Mouse (Mus musculus): ENCODE measurements at regions not wholly inside any gene's neighbourhood (a gene's known extent, or its start where the extent isn't known, plus 50 kb on each side); places are given as distances from the start of the nearest gene placed in this dataset.

GRCm38 (mm10) chr4:10697225-10697836 is 177.0 kb upstream of the 2610301B20Rik start:
- Histone ChIP-seq H3K4me1 (ENCODE audit: control insufficient read depth in 2 of 2, insufficient read depth in 2 of 2, low read length in 2 of 2, poor library complexity in 1 of 2) (no peaks in the 10 kb centered on the region; a peak in 1 of 4 replicates), H3K27ac (ENCODE audit: insufficient read depth, low read depth, low read length, poor library complexity, severe bottlenecking) (no peak overlapping the region), H3K9me3 (ENCODE audit: control insufficient read depth, insufficient read depth, low read depth, low read length) (no peaks in the 10 kb centered on the region), H3K4me3 (ENCODE audit: insufficient read depth in 1 of 2, low read depth in 1 of 2, low read length in 2 of 2, poor library complexity in 1 of 2, severe bottlenecking in 1 of 2) (no peak overlapping the region), H3K9ac (ENCODE audit: insufficient read depth, low read depth, low read length, poor library complexity, severe bottlenecking) (no peak overlapping the region), H3K36me3 (ENCODE audit: control insufficient read depth, insufficient read depth, low read length, poor library complexity, severe bottlenecking) (no peaks in the 10 kb centered on the region)
- TF ChIP-seq ZC3H11A (IDR thresholded peaks at IDR 0.05; ENCODE audit: borderline replicate concordance, low read depth, low read length) (no peak), HCFC1 (IDR thresholded peaks at IDR 0.05; ENCODE audit: borderline replicate concordance, insufficient read depth, low read length) (no peak), CHD2 (IDR thresholded peaks at IDR 0.05; ENCODE audit: low read depth, low read length) (no peak), MAFK (IDR thresholded peaks at IDR 0.05; ENCODE audit: insufficient read depth, low read depth, low read length) (no peak), ZNF384 (IDR thresholded peaks at IDR 0.05; ENCODE audit: low read depth, low read length) (no peak)
- in situ Hi-C loops (cut with MboI; ENCODE audit: low sequenced_read_pairs in 2 of 2, unreplicated experiment in 2 of 2), result no loop called here
- no peak for DNase-seq (ENCODE audit: low read depth, low spot score)

DNA sequence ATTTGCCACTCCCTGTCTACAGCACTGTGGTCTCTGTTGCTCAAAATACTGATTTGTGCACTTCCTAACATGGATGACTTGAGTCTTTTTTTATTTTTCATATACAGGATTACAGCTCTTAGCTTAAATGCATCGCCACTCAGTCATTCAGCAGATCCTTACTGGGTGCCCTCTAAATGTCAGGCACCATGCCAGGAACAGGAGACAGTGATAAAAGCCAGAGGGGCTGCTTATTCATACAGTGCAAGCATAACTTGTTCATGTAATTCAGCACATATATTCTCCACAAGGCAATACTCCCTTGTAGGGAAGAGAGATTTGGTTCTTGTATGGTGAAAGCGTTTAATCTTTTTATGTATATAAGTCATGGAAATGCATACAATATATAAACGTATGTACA is 175.7 kb upstream of the 2610301B20Rik start:
- Histone ChIP-seq H3K4me1 (ENCODE audit: control insufficient read depth in 2 of 2, insufficient read depth in 2 of 2, low read length in 2 of 2, poor library complexity in 1 of 2) (no peaks in the 10 kb centered on the region; a peak in 1 of 4 replicates), H3K4me3 (ENCODE audit: insufficient read depth in 1 of 2, low read depth in 1 of 2, low read length in 2 of 2, poor library complexity in 1 of 2, severe bottlenecking in 1 of 2) (no peak overlapping the region), H3K36me3 (ENCODE audit: control insufficient read depth, insufficient read depth, low read length, poor library complexity, severe bottlenecking) (no peaks in the 10 kb centered on the region), H3K9ac (ENCODE audit: insufficient read depth, low read depth, low read length, poor library complexity, severe bottlenecking) (no peak overlapping the region), H3K27ac (ENCODE audit: insufficient read depth, low read depth, low read length, poor library complexity, severe bottlenecking) (no peak overlapping the region), H3K9me3 (ENCODE audit: control insufficient read depth, insufficient read depth, low read depth, low read length) (no peaks in the 10 kb centered on the region)
- in situ Hi-C loops (cut with MboI; ENCODE audit: low sequenced_read_pairs in 2 of 2, unreplicated experiment in 2 of 2), result no loop called here
- TF ChIP-seq CHD2 (IDR thresholded peaks at IDR 0.05; ENCODE audit: low read depth, low read length) (no peak), ZNF384 (IDR thresholded peaks at IDR 0.05; ENCODE audit: low read depth, low read length) (no peak), ZC3H11A (IDR thresholded peaks at IDR 0.05; ENCODE audit: borderline replicate concordance, low read depth, low read length) (no peak), MAFK (IDR thresholded peaks at IDR 0.05; ENCODE audit: insufficient read depth, low read depth, low read length) (no peak)
- DNase-seq (ENCODE audit: low read depth, low spot score), result no peak

DNA sequence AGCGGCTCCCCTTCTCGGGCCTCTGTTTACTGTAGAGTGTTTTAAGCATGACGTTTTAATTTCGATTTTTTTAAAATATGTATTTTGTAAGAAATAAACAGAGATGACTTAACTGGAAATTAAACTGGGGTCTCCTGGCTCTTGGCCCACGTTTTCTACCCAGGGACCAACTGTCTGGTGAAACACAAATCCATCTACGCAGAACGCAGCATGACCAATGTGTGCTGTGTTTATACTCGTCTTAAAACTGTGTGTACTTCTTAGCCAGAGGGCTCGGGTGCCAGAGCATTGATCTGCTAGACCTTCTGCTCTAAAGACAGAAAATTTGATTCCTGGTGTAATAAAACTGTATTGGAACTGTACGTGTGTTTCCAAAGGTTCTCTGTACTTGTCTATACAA is 172.8 kb upstream of the 2610301B20Rik start:
- no peak overlapping the region for H3K9ac ChIP-seq (ENCODE audit: insufficient read depth, low read depth, low read length, poor library complexity, severe bottlenecking)
- in situ Hi-C loops (cut with MboI; ENCODE audit: low sequenced_read_pairs in 2 of 2, unreplicated experiment in 2 of 2), result no loop called here

GRCm38 (mm10) chr4:10703212-10703611 is 171.1 kb upstream of the 2610301B20Rik start:
- Histone ChIP-seq H3K4me1 (ENCODE audit: control insufficient read depth in 2 of 2, insufficient read depth in 2 of 2, low read length in 2 of 2, poor library complexity in 1 of 2) (no peaks in the 10 kb centered on the region), H3K36me3 (ENCODE audit: control insufficient read depth, insufficient read depth, low read length, poor library complexity, severe bottlenecking) (no peaks in the 10 kb centered on the region), H3K9me3 (ENCODE audit: control insufficient read depth, insufficient read depth, low read depth, low read length) (no peaks in the 10 kb centered on the region), H3K9ac (ENCODE audit: insufficient read depth, low read depth, low read length, poor library complexity, severe bottlenecking) (no peak overlapping the region), H3K27ac (ENCODE audit: insufficient read depth, low read depth, low read length, poor library complexity, severe bottlenecking) (no peak overlapping the region), H3K4me3 (ENCODE audit: insufficient read depth in 1 of 2, low read depth in 1 of 2, low read length in 2 of 2, poor library complexity in 1 of 2, severe bottlenecking in 1 of 2) (no peak overlapping the region)
- in situ Hi-C loops (cut with MboI; ENCODE audit: low sequenced_read_pairs in 2 of 2, unreplicated experiment in 2 of 2), result no loop called here
- TF ChIP-seq ZC3H11A (IDR thresholded peaks at IDR 0.05; ENCODE audit: borderline replicate concordance, low read depth, low read length), result no peak
- TF ChIP-seq HCFC1 (IDR thresholded peaks at IDR 0.05; ENCODE audit: borderline replicate concordance, insufficient read depth, low read length), result no peak
- TF ChIP-seq MAFK (IDR thresholded peaks at IDR 0.05; ENCODE audit: insufficient read depth, low read depth, low read length), result no peak
- TF ChIP-seq CHD2 (IDR thresholded peaks at IDR 0.05; ENCODE audit: low read depth, low read length), result no peak
- TF ChIP-seq ZNF384 (IDR thresholded peaks at IDR 0.05; ENCODE audit: low read depth, low read length), result no peak
- no peak for DNase-seq (ENCODE audit: low read depth, low spot score)

More for the DNA sequence above, 172.8 kb upstream of the 2610301B20Rik start:
- TF ChIP-seq CHD2 (IDR thresholded peaks at IDR 0.05; ENCODE audit: low read depth, low read length) (no peak), ZNF384 (IDR thresholded peaks at IDR 0.05; ENCODE audit: low read depth, low read length) (no peak), MAFK (IDR thresholded peaks at IDR 0.05; ENCODE audit: insufficient read depth, low read depth, low read length) (no peak), ZC3H11A (IDR thresholded peaks at IDR 0.05; ENCODE audit: borderline replicate concordance, low read depth, low read length) (no peak), HCFC1 (IDR thresholded peaks at IDR 0.05; ENCODE audit: borderline replicate concordance, insufficient read depth, low read length) (no peak)
- no peaks in the 10 kb centered on the region for H3K36me3 ChIP-seq (ENCODE audit: control insufficient read depth, insufficient read depth, low read length, poor library complexity, severe bottlenecking)
- H3K4me1 ChIP-seq (ENCODE audit: control insufficient read depth in 2 of 2, insufficient read depth in 2 of 2, low read length in 2 of 2, poor library complexity in 1 of 2), result no peaks in the 10 kb centered on the region
- H3K4me3 ChIP-seq (ENCODE audit: insufficient read depth in 1 of 2, low read depth in 1 of 2, low read length in 2 of 2, poor library complexity in 1 of 2, severe bottlenecking in 1 of 2), result no peak overlapping the region
- DNase-seq (ENCODE audit: low read depth, low spot score), result no peak
- H3K27ac ChIP-seq (ENCODE audit: insufficient read depth, low read depth, low read length, poor library complexity, severe bottlenecking), result no peak overlapping the region
- no peaks in the 10 kb centered on the region for H3K9me3 ChIP-seq (ENCODE audit: control insufficient read depth, insufficient read depth, low read depth, low read length)
